Mouse (Mus musculus) hindbrain, embryonic 11.5 days (tissue): Measurements from ENCODE around the gene Myl12a. TPM values are rescaled to one million over a fixed set of nuclear protein-coding genes. Genes with fewer than 3 reads are reported as not detected.

ENCODE experiments used
- ATAC-seq: fragments of 200-750 bp; cut with Nextera tagmentation; 2 replicates; pipeline ENCODE4 v1.8.0; 2017; ENCODE audit warnings: mild to moderate bottlenecking, moderate TSS enrichment, moderate library complexity; ENCODE audit not compliant: low FRiP score
- DNase-seq: peaks from one replicate; pipeline ENCODE4 v3.0.0-alpha.2; 2015; ENCODE audit warnings: low spot score
- H3K27ac ChIP-seq: fragments of 300-500 bp; sonication (generic); 2 replicates; pipeline ENCODE4 v1.5.1; 2014; ENCODE audit warnings: mild to moderate bottlenecking, low read depth, low read length
- H3K27me3 ChIP-seq: fragments of 300-500 bp; sonication (generic); 2 replicates; pipeline ENCODE4 v1.6.1; 2014; ENCODE audit warnings: mild to moderate bottlenecking, low read length, moderate library complexity, mixed read lengths; ENCODE audit not compliant: control insufficient read depth, insufficient read depth
- H3K36me3 ChIP-seq: fragments of 300-500 bp; sonication (generic); 2 replicates; pipeline ENCODE4 v1.6.1; 2014; ENCODE audit warnings: mild to moderate bottlenecking, low read length, moderate library complexity, mixed read lengths; ENCODE audit not compliant: control insufficient read depth, insufficient read depth
- H3K4me1 ChIP-seq: fragments of 300-500 bp; sonication (generic); replicated peaks from 2 replicates; pipeline ENCODE4 v1.6.1; 2014; ENCODE audit warnings: low read length, mixed read lengths; ENCODE audit not compliant: control insufficient read depth, insufficient read depth
- H3K4me2 ChIP-seq: fragments of 300-500 bp; sonication (generic); replicated peaks from 2 replicates; pipeline ENCODE4 v1.6.1; 2014; ENCODE audit warnings: mild to moderate bottlenecking, low read depth, low read length
- H3K4me3 ChIP-seq: fragments of 300-500 bp; sonication (generic); 2 replicates; pipeline ENCODE4 v1.5.1; 2014; ENCODE audit warnings: low read depth, low read length
- H3K9ac ChIP-seq: fragments of 300-500 bp; sonication (generic); 2 replicates; pipeline ENCODE4 v1.6.1; 2014; ENCODE audit warnings: low read depth, low read length
- H3K9me3 ChIP-seq: fragments of 300-500 bp; sonication (generic); 2 replicates; pipeline ENCODE4 v1.6.1; 2016; ENCODE audit warnings: low read length; ENCODE audit not compliant: control insufficient read depth
- WGBS: fragments of 180-500 bp; shearing (Covaris S2); extraction: QIAGEN DNeasy Blood & Tissue Kit; methylation state at CpG from one replicate; pipeline ENCODE4 v1.1.7; 2014; 5-methylcytosine and 5-hydroxymethylcytosine counted together
- polyA plus RNA-seq: library from polyadenylated mRNA; unstranded; fragments of >200 nt; fragmentation: Nextera tagmentation; extraction: Ambion mirVana; gene quantifications from 2 replicates; pipeline ENCODE4 v1.2.1, GENCODE M21; 2014

Gene Myl12a
- polyA plus RNA-seq, 1 experiment from 2014 or later: 472 TPM

DNA sequence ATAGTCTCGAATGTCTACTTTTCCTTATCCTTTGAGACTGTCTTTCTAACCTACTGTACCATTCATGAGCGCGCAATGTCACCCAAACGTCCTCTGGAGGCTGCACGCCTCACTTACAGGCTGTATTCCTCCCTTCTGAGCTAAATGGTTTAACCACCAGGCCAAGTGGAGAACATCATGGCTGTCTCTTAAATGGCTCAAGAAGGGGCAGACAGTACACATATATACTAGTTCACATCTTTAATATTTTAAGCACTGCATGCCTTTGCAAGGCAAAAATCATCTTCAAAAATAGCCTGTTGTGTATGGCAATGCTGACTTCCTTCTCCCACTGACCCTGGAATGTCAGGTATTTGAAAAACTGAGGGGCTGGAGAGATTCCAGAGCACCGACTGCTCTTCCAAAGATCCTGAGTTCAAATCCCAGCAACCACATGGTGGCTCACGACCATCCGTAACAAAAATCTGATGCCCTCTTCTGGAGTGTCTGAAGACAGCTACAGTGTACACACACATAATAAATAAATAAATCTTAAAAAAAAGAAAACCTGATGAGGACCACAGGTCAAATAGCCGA lies 4.2 kb downstream of the Myl12a start:
- Histone ChIP-seq H3K4me2 (no peak overlapping the region), H3K9ac (no peak overlapping the region), H3K27ac (no peak overlapping the region), H3K27me3 (no peaks in the 10 kb centered on the region), H3K9me3 (no peaks in the 10 kb centered on the region), H3K36me3 (0 out of 2 replicates have a peak, but pooled peaks cover 2% of the 10 kb centered on the region), H3K4me3 (no peak overlapping the region), H3K4me1 (no peaks in the 10 kb centered on the region)
- WGBS: 84% methylated on average over 9 of the region's 9 CpGs
- ATAC-seq: no peak
- DNase-seq: no peak

DNA sequence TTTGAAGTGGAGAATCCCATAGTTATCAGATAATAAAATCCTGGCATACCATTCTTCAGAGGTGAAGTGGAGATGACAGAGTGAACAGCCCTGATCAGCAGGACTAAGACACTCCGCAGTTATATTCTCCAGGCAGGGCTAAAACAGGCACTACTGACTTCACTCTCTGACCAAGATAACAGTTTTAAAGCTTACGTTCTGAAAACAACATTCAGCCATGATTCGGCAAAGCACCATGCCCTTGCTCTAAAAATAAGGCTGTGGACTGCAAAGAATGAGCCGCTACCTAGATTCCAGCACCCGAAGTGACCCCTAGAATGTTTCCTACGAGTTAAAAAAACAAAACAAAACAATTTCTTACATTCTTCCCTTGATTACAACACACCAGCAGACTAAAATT lies 4.8 kb downstream of the Myl12a start:
- 90% methylated on average over 6 of the region's 6 CpGs for WGBS
- H3K27me3 ChIP-seq: no peaks in the 10 kb centered on the region
- ATAC-seq (no peak), DNase-seq (no peak)
- no peak overlapping the region for H3K4me2 ChIP-seq
- H3K36me3 ChIP-seq: 0 out of 2 replicates have a peak, but pooled peaks cover 2% of the 10 kb centered on the region
- H3K9ac ChIP-seq: no peak overlapping the region
- H3K27ac ChIP-seq: no peak overlapping the region
- no peaks in the 10 kb centered on the region for H3K9me3 ChIP-seq
- H3K4me3 ChIP-seq: no peak overlapping the region
- no peaks in the 10 kb centered on the region for H3K4me1 ChIP-seq

DNA sequence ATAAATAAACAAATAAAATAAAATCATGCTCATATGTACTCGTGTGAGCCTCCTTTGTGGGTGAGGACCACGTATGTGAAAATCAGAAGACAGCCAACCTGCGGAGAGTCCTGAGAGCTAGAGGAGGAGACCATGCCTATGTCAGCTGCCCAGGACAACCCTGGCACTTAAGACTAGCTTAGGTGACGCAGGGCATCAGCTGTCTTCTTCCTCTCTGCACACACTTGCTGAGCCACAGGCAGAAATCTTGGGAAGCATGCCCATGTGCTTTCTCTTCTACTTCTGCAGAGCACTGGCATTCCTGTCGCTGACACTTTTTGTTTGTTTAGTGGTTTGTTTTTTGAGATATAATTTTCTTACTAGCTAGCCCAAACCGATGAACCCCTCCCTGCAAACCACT lies 7.1 kb downstream of the Myl12a start:
- ATAC-seq (no peak), DNase-seq (no peak)
- Histone ChIP-seq H3K27ac (no peak overlapping the region), H3K4me2 (no peak overlapping the region), H3K4me1 (peaks cover 4% of the 10 kb centered on the region), H3K27me3 (no peaks in the 10 kb centered on the region), H3K36me3 (peaks cover 4% of the 10 kb centered on the region; the same call in 1 of the 2 replicates), H3K9ac (no peak overlapping the region), H3K4me3 (no peak overlapping the region), H3K9me3 (no peaks in the 10 kb centered on the region)
- 93% methylated on average over 6 of the region's 6 CpGs for WGBS

DNA sequence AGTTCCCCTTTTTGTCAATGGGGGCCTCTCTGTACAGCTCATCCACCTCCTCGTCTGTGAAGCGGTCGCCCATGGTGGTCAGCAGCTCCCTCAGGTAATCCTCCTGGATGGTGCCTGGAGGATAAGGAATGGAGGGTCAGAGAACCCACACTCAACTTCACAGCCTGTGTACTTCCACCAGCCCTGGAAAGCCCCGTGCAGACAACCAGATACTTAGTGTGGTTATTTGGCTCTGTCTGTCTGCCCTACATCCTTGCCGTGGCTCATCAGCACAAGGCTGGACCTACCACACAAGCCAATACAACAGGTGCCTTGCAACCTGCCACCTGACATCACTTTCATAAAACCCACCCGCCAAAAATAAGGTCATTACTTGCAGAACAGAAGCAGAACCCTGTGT lies 8.0 kb downstream of the Myl12a start:
- peaks cover 4% of the 10 kb centered on the region; the same call in 1 of the 2 replicates for H3K36me3 ChIP-seq
- H3K4me2 ChIP-seq: no peak overlapping the region
- no peaks in the 10 kb centered on the region for H3K27me3 ChIP-seq
- H3K27ac ChIP-seq: no peak overlapping the region
- DNase-seq (no peak), ATAC-seq (no peak)
- no peak overlapping the region for H3K9ac ChIP-seq
- H3K4me1 ChIP-seq: peaks cover 4% of the 10 kb centered on the region
- 88% methylated on average over 6 of the region's 6 CpGs for WGBS
- H3K4me3 ChIP-seq: no peak overlapping the region
- no peaks in the 10 kb centered on the region for H3K9me3 ChIP-seq

DNA sequence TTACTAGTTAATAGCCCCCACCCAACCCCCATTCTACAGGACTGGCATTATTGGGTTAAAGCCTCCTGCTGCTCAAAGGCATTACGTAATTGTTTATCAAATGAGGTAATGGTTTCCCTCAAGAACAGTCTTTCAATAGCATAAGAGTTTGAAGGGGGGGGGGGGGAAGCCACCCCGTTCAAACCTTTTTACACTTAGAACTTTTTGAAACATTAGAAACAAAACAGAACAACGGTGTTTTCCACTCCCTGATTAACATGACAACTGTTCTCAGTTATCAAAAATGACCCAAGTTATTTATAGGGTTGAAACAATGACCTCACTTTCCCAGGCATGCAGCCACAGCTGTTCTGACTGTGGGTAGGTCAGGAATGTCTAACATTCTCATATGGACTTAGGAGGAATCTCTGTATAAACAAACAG lies 9.3 kb downstream of the Myl12a start:
- H3K36me3 ChIP-seq: peaks cover 4% of the 10 kb centered on the region; the same call in 1 of the 2 replicates

DNA sequence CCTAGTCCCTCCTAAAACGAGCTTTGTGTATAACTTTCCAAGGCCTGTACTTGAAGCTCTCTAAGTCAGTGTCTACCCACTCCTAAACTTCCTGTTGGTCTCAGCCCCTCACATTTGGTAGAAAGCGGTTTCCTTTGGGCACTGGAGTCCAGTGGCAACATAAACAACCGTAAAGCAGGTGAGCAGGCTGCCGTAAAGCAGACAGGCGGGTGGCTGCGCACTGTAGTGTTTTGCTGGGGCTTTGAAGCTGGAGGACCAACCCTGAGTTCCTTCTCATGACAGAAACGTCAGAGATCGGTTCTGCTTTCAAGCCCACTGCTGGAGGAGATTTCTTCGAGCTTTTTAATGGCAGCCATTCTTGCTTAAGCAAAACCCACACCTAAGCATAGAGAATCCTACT lies 10.0 kb downstream of the Myl12a start:
- H3K9me3 ChIP-seq: no peaks in the 10 kb centered on the region
- H3K4me1 ChIP-seq: peaks cover 4% of the 10 kb centered on the region
- peaks cover 4% of the 10 kb centered on the region; the same call in 1 of the 2 replicates for H3K36me3 ChIP-seq
- 92% methylated on average over 9 of the region's 9 CpGs for WGBS
- no peak overlapping the region for H3K4me3 ChIP-seq
- no peaks in the 10 kb centered on the region for H3K27me3 ChIP-seq
- H3K9ac ChIP-seq: no peak overlapping the region
- no peak overlapping the region for H3K4me2 ChIP-seq
- DNase-seq (no peak), ATAC-seq (no peak)
- no peak overlapping the region for H3K27ac ChIP-seq

More for the DNA sequence above, 9.3 kb downstream of the Myl12a start:
- Histone ChIP-seq H3K9me3 (no peaks in the 10 kb centered on the region), H3K27me3 (no peaks in the 10 kb centered on the region), H3K4me2 (no peak overlapping the region), H3K9ac (no peak overlapping the region), H3K4me1 (peaks cover 4% of the 10 kb centered on the region), H3K4me3 (no peak overlapping the region), H3K27ac (no peak overlapping the region)
- DNase-seq: no peak
- WGBS: 69% methylated on average over 3 of the region's 3 CpGs
- no peak for ATAC-seq

DNA sequence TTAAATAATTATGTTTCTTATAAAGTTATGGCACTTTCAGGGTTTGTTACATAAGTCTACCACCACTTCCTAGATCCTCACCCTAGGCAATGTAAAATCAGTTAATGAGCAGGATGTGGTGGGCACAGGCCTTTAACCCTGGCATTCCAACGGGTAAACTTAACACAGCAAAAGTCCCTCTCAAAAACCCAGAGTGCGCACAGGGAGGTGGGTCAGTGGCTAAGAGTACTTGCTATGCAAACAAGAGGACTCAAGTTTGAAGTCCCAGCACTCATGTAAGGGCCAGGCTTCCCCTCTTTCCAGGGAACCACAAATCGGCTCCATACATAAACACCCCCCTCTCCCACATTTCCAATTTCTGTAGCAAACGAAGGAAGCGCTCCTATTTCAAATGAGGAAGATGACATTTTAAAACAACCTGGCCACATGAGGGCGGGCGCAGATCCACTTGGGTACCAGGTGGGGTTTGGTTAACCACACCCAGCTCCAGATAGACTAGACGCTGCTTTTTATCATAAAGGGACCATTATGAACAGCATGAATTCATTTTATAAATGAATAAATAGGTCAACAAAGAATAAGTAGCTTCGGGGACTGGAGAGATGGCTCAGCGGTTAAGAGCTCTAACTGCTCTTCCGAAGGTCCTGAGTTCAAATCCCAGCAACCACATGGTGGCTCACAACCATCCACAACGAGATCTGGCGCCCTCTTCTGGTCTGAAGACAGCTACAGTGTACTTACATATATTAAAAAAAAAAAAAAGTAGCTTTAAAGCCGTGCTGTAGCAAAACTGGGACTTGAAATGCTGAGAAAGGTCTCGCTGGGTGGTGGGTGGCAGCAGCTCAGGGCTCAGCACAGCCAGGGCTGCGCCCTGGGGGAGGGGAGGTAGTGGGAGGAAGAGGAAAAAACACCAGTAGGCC lies 10.7 kb downstream of the Myl12a start:
- H3K36me3 ChIP-seq: peaks cover 4% of the 10 kb centered on the region; the same call in 1 of the 2 replicates
- H3K9me3 ChIP-seq: no peaks in the 10 kb centered on the region
- DNase-seq (peak; percentile 41), ATAC-seq (no peak)
- H3K27ac ChIP-seq: no peak overlapping the region
- no peak overlapping the region for H3K4me3 ChIP-seq
- no peak overlapping the region for H3K9ac ChIP-seq
- no peak overlapping the region for H3K4me2 ChIP-seq
- 86% methylated on average over 16 of the region's 16 CpGs for WGBS
- H3K27me3 ChIP-seq: no peaks in the 10 kb centered on the region
- peaks cover 4% of the 10 kb centered on the region for H3K4me1 ChIP-seq

DNA sequence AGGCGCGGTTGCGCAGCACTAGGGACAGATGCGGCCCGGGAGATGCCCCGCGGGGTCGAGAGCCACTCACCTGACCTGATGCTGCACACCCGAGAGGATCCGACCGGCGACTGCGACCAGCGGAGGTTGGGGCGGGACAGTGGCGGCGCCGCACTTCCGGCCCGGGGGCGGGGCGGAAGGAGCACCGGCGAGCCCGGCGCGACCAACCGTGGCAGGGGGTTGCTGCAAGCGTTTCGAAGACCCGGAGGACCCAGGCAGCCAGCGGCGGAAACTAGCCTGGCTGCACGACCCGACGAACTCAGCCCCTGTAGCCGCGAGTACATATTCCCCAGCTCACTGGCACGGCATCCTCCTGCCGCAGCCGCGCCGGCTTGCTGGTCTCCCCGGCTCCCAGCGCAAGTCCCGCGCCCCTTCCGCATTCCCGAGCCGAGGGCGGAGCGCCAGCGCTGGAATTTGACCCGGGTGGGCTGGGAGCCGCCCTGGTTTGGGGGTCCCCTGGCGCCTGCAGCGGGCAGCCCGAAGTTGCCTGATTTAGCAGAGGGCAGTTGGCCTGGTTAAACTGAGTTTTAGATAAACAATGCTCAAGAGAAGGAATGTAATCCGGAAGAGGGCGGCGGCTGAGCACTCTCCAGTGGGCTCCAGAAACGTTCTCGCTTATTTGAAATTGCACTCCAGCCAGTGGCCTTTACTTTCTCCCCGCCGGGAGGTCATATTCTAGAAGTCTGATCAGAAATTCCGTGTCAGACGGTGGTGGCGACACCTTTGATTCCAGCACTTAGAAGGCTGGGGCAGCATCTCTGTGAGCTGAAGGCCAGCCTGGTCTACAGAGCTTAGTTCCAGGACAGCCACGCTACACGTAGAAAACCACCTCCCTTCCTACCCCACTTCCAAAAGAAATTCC lies 12.0 kb downstream of the Myl12a start:
- peak overlapping the region; percentile 95 for H3K27ac ChIP-seq
- peaks cover 4% of the 10 kb centered on the region; the same call in 1 of the 2 replicates for H3K36me3 ChIP-seq
- peak overlapping the region; percentile 91 for H3K9ac ChIP-seq
- ATAC-seq (peak; percentile 96), DNase-seq (peak; percentile 90)
- no peaks in the 10 kb centered on the region for H3K9me3 ChIP-seq
- H3K4me1 ChIP-seq: peaks cover 4% of the 10 kb centered on the region
- peak overlapping the region; percentile 72 for H3K4me2 ChIP-seq
- under 1% methylated on average over 63 of the region's 70 CpGs for WGBS
- no peaks in the 10 kb centered on the region for H3K27me3 ChIP-seq
- peak overlapping the region; percentile 88 for H3K4me3 ChIP-seq
